Mouse (Mus musculus) testis, postnatal 10 days (tissue): ENCODE results near the gene Layn.
A peak's percentile ranks its signal among the peaks of the same experiment; 100 is the strongest.

Experiments used
- DNase-seq: peaks from one replicate; pipeline ENCODE4 v3.0.0; 2021; ENCODE audit warnings: low spot score

The Layn gene

DNA sequence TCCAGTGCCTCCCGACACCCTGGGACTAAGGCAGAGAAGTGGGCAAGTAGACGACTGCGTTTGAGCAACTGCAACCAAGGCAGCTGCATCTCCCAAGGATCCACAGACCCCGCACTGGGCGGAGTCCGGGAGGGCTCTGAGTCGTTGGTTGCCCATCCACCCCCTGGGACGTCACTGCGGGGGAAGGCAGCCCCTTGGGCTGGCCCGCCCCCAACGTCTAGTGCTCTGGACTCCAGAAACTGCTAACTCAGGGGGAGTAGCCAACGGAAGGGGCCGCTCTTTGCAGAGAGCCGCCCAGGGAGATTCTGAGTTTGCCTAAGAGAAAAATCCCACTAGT, at the start of gene Layn:
Gene Layn, minus strand, starts transcription at position 116 of the 337 bp plus-strand sequence.
- DNase-seq = peak; percentile 88

DNA sequence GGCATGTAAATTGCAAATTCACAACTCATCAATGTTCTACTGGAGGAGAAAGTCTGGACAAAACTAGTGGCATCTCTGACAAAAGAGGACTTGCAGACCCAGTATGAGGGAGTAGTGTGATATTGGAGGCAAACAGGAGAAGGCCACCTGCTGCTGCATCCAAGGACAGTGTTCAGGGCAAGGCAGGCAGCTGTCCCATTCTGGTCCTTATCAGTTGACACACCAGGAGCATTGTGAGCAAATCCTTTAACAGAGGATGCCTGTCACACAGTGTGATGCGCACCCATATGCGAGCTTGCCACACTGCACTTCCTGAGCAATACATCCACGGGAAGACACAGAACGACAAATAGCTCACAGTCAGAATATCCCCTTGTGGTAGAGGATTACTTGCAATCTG, 37.9 kb upstream of the Layn start:
- no peak for DNase-seq

DNA sequence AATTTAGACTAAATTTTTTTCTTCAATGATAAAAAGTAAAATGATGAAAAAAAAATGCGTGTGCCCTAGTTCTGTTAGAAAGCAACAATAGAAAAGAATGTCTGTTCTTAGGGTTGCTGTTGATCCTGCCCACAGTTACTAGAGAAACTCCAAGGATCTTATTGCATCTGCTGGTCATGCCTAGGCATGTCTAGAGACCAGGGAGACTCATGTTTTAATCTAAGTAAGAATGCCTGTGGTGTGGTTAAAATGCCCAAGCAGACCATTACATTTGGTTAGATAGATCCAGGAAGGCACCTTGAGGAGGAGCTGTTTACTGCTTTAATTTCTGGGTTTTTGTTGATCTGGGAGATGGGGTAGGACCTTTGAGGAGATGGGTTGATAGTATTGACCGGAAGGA, 28.9 kb upstream of the Layn start:
- no peak for DNase-seq

DNA sequence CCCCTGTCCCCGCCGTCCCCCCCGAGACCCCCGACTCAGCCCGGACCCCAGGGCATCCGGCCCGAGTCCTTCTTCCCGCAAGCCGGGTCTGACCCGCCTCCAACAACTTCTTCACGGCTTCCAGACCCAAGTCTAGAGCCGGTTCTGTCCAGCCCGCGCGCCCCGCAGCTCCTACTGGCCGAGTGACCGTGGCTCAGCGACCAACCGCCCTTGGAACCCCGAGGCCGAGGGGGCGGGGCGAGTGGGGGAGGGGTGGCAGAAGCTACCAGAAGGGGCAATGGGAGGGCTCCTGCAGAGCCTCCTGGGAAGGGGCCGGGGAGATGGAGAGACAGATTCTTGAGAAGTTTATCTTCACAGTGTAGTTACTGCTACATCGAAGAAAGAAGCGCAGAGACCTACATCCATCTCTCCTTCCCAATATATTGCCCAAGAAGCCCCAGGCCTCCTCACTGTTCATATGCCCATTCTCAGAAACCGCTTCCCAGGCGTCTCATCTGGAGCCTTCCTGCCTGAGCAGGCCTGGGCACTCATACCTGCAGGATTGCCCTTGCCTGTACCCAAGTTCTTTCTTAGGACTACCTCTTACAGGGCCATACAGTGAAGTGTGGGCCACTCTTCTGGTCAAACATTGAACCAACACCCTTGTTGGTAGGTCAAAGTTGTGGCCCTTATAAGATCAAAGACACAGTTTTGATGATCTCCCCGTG, 27.1 kb upstream of the Layn start:
- peak; percentile 74 for DNase-seq

DNA sequence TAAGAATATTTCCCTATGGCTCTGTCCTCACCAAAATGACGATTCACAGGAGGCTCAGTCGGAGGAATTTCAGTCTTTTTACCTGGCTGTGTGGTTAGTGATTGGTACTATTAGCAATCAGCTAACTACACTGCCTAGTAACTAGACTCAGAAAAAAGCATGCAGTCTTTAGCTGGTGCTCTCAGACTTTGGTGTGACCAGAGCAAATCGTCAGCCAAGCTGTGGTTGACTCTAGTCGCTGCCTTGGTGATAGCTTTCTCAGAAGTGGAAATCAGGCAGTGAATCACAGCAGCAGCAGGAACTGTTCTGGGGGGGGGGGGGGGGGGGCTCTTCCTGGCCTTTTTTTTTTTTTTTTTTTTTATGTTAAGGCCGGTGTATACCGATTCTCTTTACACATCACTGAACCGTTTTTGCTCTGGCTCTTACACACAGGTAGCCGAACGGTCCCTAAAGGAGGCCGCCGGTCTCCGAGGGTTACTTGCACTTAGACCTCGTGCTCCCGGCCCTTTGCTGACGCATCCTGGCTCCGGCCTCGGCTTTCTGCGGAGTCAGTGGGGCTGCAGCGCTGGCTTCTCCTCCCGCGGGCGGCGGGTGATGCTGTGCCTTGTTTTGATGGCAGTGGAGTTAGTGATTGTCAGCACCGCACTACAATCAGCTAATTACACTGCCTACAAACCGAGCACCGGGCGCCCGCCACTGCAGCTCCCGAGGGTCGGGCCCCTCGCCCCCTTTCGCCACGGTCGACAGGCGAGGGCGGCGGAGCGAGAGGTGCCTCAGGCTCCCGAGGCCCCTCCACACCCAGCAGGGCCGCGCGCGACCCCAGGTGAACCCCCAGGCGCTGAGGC, 26.3 kb upstream of the Layn start:
- peak; percentile 65 for DNase-seq

DNA sequence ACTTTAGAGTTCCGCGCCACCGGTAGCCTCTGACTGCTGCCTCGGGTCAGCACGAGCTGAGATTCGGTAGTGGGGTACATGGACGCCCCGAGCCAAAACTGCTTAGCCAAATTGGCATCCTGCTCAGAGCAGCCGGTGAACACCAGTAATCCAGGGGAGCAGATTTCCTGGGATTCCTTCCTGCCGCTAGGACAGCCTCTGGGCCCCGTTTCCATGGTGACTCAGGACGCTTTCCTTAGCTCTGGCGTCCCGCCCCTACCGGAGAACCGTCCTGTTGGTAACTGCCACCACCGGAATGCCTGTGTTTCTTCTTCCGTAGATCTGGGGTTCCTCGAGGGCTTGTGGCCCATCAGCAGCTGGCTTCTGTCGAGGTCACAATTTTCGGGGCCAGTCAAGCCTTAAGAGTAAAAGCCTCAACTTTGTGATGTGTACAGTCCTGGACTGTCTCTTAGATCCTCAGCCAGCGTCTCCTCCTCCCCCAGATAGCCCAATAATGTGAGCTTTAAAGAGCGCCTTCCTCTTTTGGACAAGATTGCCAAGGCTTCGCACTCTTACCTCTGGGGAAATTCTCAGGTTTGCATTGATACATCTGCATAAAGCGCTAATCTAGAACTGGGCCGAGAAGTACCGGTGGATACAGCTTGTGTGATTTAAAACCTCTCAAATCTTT, 25.0 kb upstream of the Layn start, which contains the start of gene 4833427G06Rik:
Gene 4833427G06Rik, minus strand, starts transcription at position 323 of the 670 bp plus-strand sequence.
- DNase-seq = peak; percentile 71

DNA sequence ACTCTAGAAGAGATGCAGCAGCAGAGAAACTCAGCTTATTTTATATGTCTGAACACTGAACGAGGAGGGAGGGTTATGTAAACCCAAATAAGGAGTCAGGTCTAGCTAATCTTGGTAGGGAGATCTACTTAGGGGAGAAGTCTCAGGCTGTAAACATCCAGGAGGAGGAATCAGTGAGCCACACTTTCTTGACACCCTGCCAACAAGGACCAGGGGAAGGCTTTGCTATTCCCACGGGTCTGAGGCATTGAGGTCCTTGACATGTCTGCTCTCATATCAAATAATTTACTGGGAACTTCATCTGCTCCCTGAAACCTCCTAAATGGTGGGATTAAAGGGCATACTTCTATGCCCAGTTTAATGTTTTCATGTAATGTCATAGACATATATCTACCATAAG, 19.4 kb upstream of the Layn start:
- DNase-seq = no peak

DNA sequence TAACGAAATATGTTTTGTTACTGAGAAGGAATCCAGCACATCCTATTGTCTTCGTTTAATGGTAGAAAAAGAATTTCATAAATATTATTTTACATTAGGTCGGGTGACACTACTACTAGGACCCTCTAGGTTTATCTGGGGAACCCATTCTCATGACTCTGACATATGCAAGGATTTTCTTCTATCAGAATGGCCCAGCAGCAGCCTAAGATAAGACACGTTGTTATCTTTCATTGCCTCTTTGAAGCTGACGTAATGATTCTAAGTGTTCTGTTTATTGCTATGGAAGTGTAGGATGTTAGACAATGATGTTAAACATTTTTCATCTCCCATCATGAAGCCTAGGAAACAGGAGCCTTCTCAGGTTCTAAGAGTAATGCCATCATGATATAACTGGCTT, 16.8 kb upstream of the Layn start:
- DNase-seq = no peak

DNA sequence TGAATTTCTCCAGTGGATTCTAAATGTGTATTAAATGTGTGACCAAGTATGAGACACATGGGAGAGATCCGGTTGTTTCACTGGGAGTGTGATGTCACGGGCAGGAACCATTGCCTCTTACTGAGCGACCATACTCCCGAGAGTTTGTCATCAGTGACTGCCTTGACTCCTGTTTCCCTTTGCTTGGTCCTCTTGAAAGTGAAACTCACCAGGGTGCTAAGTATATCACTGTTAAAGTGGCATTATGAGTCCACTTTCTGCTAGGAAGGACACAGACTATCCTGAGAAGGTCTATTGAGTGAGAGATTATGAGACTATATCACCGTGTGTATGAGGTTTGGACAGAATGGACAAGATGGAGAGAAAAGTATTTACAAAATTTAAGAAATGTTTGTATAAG, 4.7 kb upstream of the Layn start:
- DNase-seq = no peak

DNA sequence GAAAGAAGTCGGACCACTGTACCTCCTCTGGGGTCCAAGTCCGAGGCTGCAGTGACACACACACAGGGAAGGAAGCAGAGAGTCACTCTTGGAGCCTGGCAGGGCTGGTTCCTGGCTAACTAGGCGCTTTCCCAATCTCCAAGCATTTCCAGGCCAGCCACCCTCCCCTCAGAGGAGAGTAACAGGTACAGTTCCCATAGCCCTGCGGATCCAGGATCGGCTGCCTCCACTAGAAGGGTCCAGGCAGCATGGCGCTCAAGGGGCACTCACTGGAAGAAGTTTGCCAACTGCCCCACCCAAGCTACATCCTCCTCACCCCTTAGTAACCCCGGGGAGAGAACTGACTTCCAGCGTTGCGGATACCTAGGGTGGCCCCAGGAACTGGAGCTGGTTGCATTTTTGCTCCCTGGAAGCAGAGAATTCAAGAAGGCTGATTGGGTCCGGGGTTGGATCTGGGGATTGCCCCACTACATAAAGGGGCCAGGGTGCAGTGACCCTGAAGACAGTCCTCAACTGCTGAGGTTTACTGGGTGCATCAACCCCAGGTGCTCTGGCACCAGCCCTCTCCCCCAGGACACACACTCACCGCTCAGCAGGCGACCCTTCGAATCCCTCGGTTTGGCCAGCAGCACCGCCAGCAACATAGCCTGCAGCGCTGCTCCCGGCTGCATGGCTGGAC, 455 bp downstream of the Layn start:
- no peak for DNase-seq

DNA sequence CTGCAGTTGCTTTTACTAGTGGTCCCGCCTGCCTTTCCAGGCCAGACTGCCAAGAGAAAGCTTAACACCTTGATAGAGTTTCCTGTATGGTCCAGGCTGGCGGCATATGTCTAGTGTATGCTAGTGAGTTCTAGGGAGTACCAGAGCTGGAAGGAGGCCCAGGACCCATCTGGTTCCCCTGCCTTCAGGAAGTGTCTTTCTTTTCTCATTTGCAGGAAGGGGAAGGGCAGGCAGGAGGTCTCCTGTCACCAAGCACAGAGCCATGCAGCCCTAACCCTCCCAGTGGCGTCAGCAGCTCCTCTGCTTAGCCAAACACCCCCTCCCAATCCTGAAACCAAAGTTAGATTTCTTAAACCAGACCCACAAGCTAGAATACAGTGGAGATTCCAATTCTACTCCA, 1.1 kb downstream of the Layn start:
- DNase-seq = no peak

DNA sequence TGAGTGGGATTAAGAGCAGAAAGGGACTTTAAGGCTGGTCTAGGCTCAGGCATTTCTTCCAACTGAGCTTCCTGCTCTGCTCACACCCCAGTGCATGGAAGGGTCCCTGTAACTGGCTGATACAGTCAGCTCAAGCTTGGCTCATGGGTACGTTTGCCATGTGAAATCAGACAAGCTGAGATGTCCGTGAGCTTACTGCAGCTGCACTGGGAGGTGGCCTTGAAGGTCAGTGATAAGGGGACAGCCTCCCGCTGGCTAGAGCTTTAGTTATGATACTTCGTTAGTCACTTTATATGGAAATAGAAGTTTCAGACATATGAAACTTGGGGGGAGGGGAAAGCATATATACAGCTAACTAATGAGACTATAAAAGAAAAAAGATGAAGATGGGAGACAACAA, 6.1 kb downstream of the Layn start:
- no peak for DNase-seq

DNA sequence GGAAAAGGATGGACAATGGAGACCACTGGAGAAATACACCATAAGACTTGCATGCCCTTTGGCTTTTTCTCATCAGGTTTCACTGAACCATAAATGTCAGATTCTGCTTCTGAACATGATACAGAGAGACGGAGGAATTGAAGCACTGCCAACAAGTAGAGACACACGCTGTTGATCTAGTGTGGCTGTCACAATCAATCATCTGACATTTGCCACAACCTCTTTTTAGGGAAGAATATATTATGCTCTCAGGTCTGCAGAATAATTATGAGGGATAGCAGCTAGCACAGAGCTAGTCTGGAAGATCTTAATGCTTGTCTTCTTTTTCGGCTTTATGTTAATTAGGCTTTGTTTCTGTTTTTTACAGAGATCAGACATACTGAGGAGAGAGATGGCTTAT, 8.7 kb downstream of the Layn start:
- DNase-seq = no peak

DNA sequence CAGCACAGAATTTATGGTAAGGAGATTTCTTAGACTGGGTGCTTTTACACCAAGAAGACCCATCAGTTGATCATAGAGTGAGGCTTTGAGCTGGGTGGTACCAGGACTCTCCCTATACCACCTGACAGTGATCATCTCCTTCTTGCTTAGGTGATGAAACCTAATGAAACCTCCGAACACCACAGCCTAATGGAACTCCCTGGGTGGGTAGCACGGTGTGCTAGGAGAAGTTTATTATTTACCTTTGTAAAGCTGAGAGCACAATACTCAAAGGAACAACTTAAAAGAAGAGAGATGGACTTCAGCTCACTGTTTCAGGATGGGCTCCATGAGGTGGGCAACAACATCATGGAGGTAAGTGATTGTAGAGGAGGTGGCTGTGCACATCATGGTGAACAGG, 16.3 kb downstream of the Layn start, which contains the start of gene Btg4:
Gene Btg4, plus strand, starts transcription at position 301 of the 400 bp plus-strand sequence.
- DNase-seq = no peak

DNA sequence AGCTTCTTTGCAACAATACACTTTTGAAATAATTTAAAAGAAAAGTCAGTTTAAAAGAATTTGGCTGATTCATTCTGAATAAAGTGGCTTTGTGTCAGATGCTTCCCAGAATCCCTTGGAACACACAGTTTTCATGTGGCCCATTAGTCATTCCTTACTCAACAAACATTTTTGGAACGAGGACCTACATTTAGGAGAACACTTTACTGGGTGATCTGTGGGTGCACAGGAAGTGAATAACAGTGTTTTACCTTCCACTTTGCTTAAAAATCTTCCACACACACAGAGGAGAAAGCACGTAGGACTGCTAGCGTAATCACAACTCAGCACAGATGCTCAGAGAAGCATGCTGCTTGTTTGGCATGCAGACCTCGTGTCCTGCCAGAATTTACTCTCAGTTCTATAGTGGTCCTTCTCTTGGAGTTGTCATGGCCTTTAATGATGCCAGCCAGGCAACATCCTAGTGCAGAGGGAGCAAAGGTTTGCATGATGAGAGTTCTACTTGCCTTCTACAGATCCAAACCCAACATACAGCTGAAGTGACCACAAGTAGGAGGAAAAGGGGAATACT, 17.9 kb downstream of the Layn start:
- DNase-seq = no peak

DNA sequence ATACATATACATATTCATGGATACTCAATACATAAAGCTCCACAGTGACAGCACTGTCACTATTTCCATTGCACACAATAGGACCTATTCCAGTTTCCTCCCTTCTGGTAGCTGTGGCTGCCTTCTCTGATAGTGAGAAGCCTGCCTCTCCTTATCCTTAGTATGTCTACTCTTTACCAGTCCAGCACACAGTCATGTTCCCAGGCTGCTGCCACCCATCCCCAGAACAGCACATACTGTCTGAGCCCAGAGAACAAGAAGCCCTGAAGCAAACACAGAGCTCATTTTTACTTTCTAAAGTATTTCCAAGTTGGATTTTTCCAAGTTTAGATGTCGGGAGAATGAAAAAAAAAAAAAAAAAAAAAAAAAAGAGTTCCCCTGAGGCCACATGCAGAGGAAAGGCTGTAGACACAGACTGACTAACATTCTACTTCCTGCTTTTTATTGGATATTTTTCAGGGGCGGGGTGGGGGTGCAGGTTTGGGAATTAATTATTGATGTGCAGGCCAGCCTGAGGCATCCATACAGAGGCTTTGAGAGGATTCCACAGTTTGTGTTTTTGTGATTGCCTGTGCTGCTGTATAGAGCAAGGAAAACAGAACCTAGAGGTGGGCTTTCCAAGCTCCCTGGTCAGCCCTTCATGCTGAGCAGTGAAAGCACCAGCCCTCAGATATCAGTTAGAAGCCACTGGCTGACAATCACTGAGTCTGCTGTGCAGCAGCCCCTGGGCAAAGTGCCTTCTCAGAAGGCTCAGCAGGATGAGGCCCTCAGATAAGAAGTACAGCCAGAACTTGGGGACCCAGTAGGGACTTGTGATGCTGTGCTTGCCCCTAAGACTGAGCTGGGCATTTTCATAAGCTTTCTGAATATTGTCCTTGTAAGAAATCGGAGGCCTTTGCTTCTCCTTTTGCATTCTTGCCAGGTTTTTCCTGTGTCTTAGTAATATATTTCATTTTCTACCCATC, 20.3 kb downstream of the Layn start:
- no peak for DNase-seq

DNA sequence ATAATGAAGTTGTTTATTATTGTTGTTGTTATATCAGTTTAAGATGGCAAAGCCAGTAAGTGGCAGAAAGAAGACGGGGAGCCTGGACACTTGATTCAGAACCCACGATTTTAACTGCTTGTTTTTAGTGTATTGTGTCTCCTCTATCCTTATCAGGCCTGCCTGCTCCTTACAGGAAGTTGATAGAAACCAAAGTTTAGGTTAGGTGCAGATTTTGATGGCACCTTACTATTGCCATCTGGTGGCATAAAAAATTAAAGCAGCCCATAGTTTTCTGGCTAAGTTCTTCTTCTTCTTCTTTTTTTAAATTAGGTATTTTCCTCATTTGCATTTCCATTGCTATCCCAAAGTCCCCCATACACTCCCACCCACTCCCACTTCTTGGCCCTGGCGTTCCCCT, 24.7 kb downstream of the Layn start:
- no peak for DNase-seq

DNA sequence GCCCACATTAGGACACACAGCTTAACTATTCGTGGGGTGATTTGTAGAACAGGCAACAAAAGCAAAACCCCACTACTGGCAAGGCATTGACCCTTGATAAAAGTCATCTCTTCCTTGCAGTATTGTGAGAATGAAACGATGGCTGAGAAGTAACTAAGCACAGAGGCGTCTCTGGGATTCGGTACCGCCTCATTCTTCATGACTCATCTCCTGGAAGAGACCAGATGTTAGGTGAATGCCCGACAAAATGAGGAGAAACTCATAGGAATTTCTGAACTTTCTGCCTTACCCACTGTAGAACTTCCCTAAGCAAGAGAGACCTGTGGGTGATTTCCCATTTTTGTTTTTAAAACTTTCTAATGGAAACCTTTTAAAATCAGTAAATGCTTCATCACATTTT, 34.8 kb downstream of the Layn start:
- DNase-seq = no peak

DNA sequence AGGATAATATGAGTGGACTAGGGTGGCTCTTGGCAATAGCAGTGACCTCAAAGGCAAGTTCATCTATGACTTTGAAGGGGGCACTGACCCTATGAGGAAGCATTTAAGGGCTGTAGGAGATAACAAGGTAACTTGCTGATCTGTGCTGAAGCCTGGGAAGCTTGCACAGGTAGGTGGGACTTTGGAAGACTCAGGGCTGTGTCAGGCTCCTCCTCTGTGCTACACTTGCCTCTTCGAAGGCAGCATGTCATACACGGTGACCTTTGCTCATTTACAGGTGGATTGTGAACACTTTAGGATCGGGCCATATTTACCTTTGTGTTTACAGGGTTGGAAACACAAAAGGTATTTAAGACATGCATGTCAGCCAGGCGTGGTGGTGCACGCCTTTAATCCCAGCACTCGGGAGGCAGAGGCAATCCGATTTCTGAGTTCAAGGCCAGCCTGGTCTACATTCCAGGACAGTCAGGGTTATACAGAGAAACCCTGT, 35.4 kb downstream of the Layn start:
- no peak for DNase-seq

DNA sequence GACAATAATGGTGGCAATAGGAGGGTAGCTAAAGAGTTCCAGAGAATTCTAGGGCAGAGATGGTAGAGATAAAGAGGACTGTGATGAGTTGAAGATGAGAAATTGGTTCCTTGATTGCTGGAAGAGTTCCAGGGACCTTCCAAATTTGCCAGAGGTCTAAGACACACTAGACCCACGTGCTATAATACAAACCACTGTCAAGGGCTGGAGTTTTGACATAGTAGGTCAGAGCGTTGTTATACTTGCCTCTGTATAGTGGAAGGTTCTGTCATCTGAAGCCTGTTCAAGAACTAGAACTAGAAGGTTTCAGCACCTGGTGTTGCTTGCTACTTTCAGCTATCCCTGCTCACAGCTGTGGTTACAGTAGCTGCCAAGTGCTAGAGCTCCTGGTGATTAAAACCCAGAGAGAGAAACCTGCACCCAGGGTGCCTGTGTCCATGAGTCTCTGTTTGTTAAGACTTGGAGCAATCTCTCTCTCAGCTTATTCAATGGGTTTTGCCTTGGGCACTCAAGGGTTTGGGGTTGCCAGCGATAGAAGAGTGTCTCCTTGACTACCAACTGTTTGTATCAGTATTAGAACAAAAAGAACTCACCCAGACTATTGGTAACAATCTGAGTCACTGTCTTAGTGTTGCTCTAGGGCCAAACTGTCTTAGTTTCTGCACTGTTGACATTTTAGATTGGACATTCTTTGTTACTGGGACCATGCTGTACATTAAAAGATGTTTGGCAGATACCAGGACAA, 43.9 kb downstream of the Layn start:
- DNase-seq = no peak
